Mouse (Mus musculus): ENCODE data around the gene Pogk. TPM values are rescaled to one million over a fixed set of nuclear protein-coding genes. Genes with fewer than 3 reads are reported as not detected.
A peak's percentile ranks its signal among the peaks of the same experiment; 100 is the strongest.

Gene Pogk
- 9.0 and 10.4 TPM in 2 replicates for polyA plus RNA-seq (2015; fragmentation: Nextera tagmentation; extraction: Ambion mirVana)

GRCm38 (mm10) chr1:166409701-166410220 lies at the start of gene Pogk:
Pogk (minus strand) TSS chr1:166409863.
- no peaks in the 10 kb centered on the region for H3K27me3 ChIP-seq (replicated peaks)
- peak within 1 kb of the TSS; percentile 78 for H3K9ac ChIP-seq
- H3K4me3 ChIP-seq (replicated peaks) = peak within 1 kb of the TSS; percentile 75
- ATAC-seq = peak; percentile 97
- H3K4me2 ChIP-seq (replicated peaks) = peak within 1 kb of the TSS; percentile 86
- H3K36me3 ChIP-seq = peaks cover 7% of the 10 kb centered on the region; the same call in 1 of the 2 replicates
- 3% methylated on average over 47 of the region's 49 CpGs for WGBS
- H3K9me3 ChIP-seq = no peaks in the 10 kb centered on the region
- H3K4me1 ChIP-seq (replicated peaks) = 0 out of 2 replicates have a peak, but pooled peaks cover 10% of the 10 kb centered on the region
- H3K27ac ChIP-seq = peak within 1 kb of the TSS; percentile 67

GRCm38 (mm10) chr1:166441992-166442391 lies 32.3 kb upstream of the Pogk start:
- no peaks in the 10 kb centered on the region for H3K27me3 ChIP-seq (replicated peaks)
- 85% methylated on average over 3 of the region's 3 CpGs for WGBS
- no peaks in the 10 kb centered on the region for H3K9me3 ChIP-seq
- H3K4me2 ChIP-seq (replicated peaks) = no peak overlapping the region
- no peak overlapping the region for H3K27ac ChIP-seq
- no peak overlapping the region for H3K9ac ChIP-seq
- H3K4me3 ChIP-seq (replicated peaks) = no peak overlapping the region
- no peak for ATAC-seq
- H3K4me1 ChIP-seq (replicated peaks) = no peaks in the 10 kb centered on the region
- no peaks in the 10 kb centered on the region for H3K36me3 ChIP-seq

DNA sequence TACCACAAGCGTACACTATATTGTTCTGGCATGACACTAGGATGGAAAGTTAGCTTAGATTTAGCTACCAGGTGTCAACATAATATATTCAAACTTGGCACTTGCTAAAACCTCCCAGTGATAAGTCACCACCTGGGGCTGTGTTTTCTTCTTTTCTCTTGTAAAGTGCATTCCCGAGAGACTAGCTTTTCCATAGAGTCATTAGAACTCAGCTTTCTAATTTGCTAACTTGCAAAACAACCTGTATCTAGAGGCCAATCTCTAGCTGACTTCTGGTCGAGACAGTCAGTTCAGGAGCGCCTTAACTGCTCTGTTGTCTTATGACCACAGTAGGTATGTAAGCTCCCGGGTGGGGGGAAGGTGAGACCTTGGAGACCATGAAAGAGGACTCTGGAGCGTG lies 29.8 kb upstream of the Pogk start:
- 74% methylated on average over 6 of the region's 6 CpGs for WGBS
- ATAC-seq = no peak
- Histone ChIP-seq H3K4me2 (replicated peaks) (no peak overlapping the region), H3K9ac (no peak overlapping the region), H3K36me3 (no peaks in the 10 kb centered on the region), H3K27me3 (replicated peaks) (no peaks in the 10 kb centered on the region), H3K27ac (no peak overlapping the region), H3K4me3 (replicated peaks) (no peak overlapping the region), H3K4me1 (replicated peaks) (no peaks in the 10 kb centered on the region), H3K9me3 (no peaks in the 10 kb centered on the region)

DNA sequence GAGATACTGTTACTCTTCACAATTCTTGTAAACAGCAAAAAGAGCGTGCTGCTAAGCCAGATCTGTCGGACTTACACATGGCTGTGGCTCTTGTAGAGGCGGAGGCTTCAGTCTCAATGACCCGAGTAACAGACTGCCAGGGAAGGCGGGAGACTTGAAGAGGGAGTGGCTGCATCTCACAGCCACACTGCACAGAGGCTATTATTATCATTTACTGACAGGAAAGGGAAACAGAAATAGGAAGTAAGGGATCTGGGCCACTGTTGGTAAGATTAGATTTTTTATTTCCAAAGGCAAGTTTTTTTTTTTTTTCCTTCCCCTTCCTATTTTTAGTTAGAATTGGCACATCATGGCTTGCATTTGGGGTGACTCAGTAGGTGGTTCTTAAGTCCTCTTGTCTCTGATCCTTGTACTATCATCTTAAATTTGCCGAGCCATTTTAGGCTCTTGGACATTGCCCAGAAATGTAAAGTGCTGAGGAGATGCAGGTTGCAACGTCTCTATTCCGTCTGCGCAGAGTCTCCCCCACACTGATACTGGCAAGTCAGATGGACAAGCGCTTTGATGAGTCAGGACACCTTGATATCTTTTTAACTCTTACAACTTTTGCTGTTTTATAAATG lies 20.3 kb upstream of the Pogk start:
- 48% methylated on average over 10 of the region's 10 CpGs for WGBS
- Histone ChIP-seq H3K27me3 (replicated peaks) (no peaks in the 10 kb centered on the region), H3K27ac (no peak overlapping the region), H3K36me3 (no peaks in the 10 kb centered on the region), H3K4me1 (replicated peaks) (no peaks in the 10 kb centered on the region), H3K4me3 (replicated peaks) (no peak overlapping the region), H3K9me3 (no peaks in the 10 kb centered on the region), H3K9ac (no peak overlapping the region), H3K4me2 (replicated peaks) (no peak overlapping the region)
- ATAC-seq = no peak

GRCm38 (mm10) chr1:166429053-166429452 lies 19.4 kb upstream of the Pogk start:
- no peaks in the 10 kb centered on the region for H3K27me3 ChIP-seq (replicated peaks)
- H3K36me3 ChIP-seq = no peaks in the 10 kb centered on the region
- H3K9me3 ChIP-seq = no peaks in the 10 kb centered on the region
- no peak overlapping the region for H3K4me3 ChIP-seq (replicated peaks)
- no peak for ATAC-seq
- H3K4me1 ChIP-seq (replicated peaks) = no peaks in the 10 kb centered on the region
- H3K9ac ChIP-seq = no peak overlapping the region
- WGBS = 62% methylated on average over 3 of the region's 3 CpGs
- no peak overlapping the region for H3K27ac ChIP-seq
- H3K4me2 ChIP-seq (replicated peaks) = no peak overlapping the region

GRCm38 (mm10) chr1:166412266-166412665 lies 2.6 kb upstream of the Pogk start:
- Histone ChIP-seq H3K4me1 (replicated peaks) (0 out of 2 replicates have a peak, but pooled peaks cover 6% of the 10 kb centered on the region), H3K27ac (no peak overlapping the region), H3K4me2 (replicated peaks) (no peak overlapping the region), H3K4me3 (replicated peaks) (no peak overlapping the region), H3K9me3 (no peaks in the 10 kb centered on the region), H3K36me3 (peaks cover 2% of the 10 kb centered on the region; the same call in 1 of the 2 replicates), H3K9ac (no peak overlapping the region), H3K27me3 (replicated peaks) (no peaks in the 10 kb centered on the region)
- ATAC-seq = no peak
- WGBS = 89% methylated on average over 3 of the region's 3 CpGs

- H3K9ac ChIP-seq = no peak overlapping the region
- H3K4me3 ChIP-seq (replicated peaks) = no peak overlapping the region
- H3K36me3 ChIP-seq = peaks cover 7% of the 10 kb centered on the region; the same call in 1 of the 2 replicates
- no peak overlapping the region for H3K4me2 ChIP-seq (replicated peaks)
- H3K27ac ChIP-seq = no peak overlapping the region
- H3K27me3 ChIP-seq (replicated peaks) = no peaks in the 10 kb centered on the region
- WGBS = 97% methylated on average over 1 of the region's 1 CpGs
- ATAC-seq = no peak
- H3K4me1 ChIP-seq (replicated peaks) = 0 out of 2 replicates have a peak, but pooled peaks cover 6% of the 10 kb centered on the region
- no peaks in the 10 kb centered on the region for H3K9me3 ChIP-seq
These were observed 1.9 kb upstream of the Pogk start for GRCm38 (mm10) chr1:166411541-166411940.

GRCm38 (mm10) chr1:166409177-166409700 lies 424 bp downstream of the Pogk start:
- WGBS = 2% methylated on average over 44 of the region's 45 CpGs
- ATAC-seq = peak; percentile 86
- peak overlapping the region; percentile 78 for H3K9ac ChIP-seq
- H3K36me3 ChIP-seq = peaks cover 9% of the 10 kb centered on the region; the same call in 1 of the 2 replicates
- H3K4me1 ChIP-seq (replicated peaks) = 0 out of 2 replicates have a peak, but pooled peaks cover 10% of the 10 kb centered on the region
- no peaks in the 10 kb centered on the region for H3K9me3 ChIP-seq
- peak overlapping the region; percentile 75 for H3K4me3 ChIP-seq (replicated peaks)
- peak overlapping the region; percentile 86 for H3K4me2 ChIP-seq (replicated peaks)
- peak overlapping the region; percentile 67 for H3K27ac ChIP-seq
- H3K27me3 ChIP-seq (replicated peaks) = no peaks in the 10 kb centered on the region

- H3K4me1 ChIP-seq (replicated peaks) = 0 out of 2 replicates have a peak, but pooled peaks cover 8% of the 10 kb centered on the region
- peaks cover 27% of the 10 kb centered on the region for H3K36me3 ChIP-seq
- H3K9ac ChIP-seq = no peak overlapping the region
- no peaks in the 10 kb centered on the region for H3K27me3 ChIP-seq (replicated peaks)
- no peak overlapping the region for H3K27ac ChIP-seq
- H3K4me2 ChIP-seq (replicated peaks) = no peak overlapping the region
- ATAC-seq = no peak
- H3K4me3 ChIP-seq (replicated peaks) = no peak overlapping the region
- WGBS = 87% methylated on average over 3 of the region's 3 CpGs
- H3K9me3 ChIP-seq = no peaks in the 10 kb centered on the region
These were observed 5.8 kb downstream of the Pogk start for GRCm38 (mm10) chr1:166403846-166404245.

DNA sequence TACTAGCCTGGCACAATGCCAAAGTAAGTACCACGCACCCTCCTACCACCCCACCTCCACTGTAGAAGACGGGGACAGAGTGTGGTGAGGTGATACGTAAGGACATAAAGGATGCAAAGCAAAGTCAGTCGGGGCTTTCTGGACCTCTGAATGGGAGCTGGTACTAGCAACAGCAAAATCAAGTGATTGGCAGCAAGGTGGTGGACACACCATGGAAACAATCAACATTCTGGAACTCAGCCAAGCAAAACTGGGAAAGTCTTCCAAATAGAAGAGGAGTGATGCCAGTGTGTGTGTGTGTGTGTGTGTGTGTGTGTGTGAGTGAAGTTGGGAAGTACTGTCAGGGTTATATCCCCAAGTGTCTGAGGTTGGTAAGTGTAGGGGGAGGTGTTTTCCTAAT lies 7.7 kb downstream of the Pogk start:
- Histone ChIP-seq H3K4me2 (replicated peaks) (no peak overlapping the region), H3K4me1 (replicated peaks) (0 out of 2 replicates have a peak, but pooled peaks cover 4% of the 10 kb centered on the region), H3K4me3 (replicated peaks) (no peak overlapping the region), H3K27me3 (replicated peaks) (no peaks in the 10 kb centered on the region), H3K36me3 (peaks cover 26% of the 10 kb centered on the region), H3K9me3 (no peaks in the 10 kb centered on the region), H3K9ac (no peak overlapping the region), H3K27ac (no peak overlapping the region)
- no peak for ATAC-seq
- WGBS = 93% methylated on average over 4 of the region's 4 CpGs

DNA sequence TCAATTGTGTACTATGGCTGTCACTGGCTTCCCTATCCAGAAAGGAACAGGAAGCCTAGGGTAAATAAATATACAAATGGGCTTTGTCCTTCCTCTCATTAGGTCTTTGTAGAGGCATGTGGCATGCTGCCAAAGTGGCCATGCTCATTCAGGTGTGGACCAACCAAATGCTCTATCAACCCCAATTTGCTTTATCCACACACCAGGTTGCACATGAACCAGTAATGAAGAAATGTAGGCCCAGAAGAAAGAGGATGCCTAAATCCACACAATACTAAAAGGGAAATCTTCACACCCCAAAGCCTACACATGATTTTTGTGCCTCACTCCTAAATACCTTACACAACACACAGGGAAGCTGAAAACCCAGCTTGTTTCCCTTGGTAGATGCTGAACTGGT lies 8.2 kb downstream of the Pogk start:
- ATAC-seq = no peak
- no peak overlapping the region for H3K4me2 ChIP-seq (replicated peaks)
- H3K27ac ChIP-seq = no peak overlapping the region
- H3K4me1 ChIP-seq (replicated peaks) = 0 out of 2 replicates have a peak, but pooled peaks cover 4% of the 10 kb centered on the region
- peaks cover 23% of the 10 kb centered on the region for H3K36me3 ChIP-seq
- no peak overlapping the region for H3K4me3 ChIP-seq (replicated peaks)
- H3K27me3 ChIP-seq (replicated peaks) = no peaks in the 10 kb centered on the region
- no peaks in the 10 kb centered on the region for H3K9me3 ChIP-seq
- no peak overlapping the region for H3K9ac ChIP-seq

- Histone ChIP-seq H3K36me3 (peaks cover 25% of the 10 kb centered on the region), H3K9ac (no peak overlapping the region), H3K27me3 (replicated peaks) (no peaks in the 10 kb centered on the region), H3K4me1 (replicated peaks) (no peaks in the 10 kb centered on the region), H3K9me3 (no peaks in the 10 kb centered on the region), H3K4me3 (replicated peaks) (no peak overlapping the region), H3K27ac (no peak overlapping the region), H3K4me2 (replicated peaks) (no peak overlapping the region)
- WGBS = 89% methylated on average over 6 of the region's 6 CpGs
- no peak for ATAC-seq
These were observed 13.3 kb downstream of the Pogk start for GRCm38 (mm10) chr1:166396381-166396780.

DNA sequence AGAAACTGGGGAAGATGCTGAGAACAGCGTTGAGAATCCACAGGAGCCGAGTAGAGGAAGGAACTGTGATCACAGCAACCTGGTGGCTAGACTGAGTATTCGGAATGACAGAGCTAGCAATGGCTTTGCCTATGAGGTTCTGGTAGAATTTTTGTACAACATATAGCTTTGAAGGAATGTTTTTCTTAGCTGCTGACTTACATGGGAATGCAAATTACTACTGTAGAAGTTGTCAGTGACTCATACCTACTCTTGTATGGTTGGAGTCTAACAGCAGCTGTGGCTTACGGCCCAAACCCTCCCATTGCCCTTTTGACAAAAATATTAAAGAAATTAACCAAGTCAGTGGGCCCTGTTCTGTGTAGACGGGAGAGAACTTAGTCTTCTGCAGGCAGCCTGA lies 14.0 kb downstream of the Pogk start:
- no peaks in the 10 kb centered on the region for H3K27me3 ChIP-seq (replicated peaks)
- 90% methylated on average over 5 of the region's 5 CpGs for WGBS
- no peak overlapping the region for H3K9ac ChIP-seq
- peaks cover 26% of the 10 kb centered on the region for H3K36me3 ChIP-seq
- H3K27ac ChIP-seq = no peak overlapping the region
- no peak for ATAC-seq
- no peak overlapping the region for H3K4me3 ChIP-seq (replicated peaks)
- no peaks in the 10 kb centered on the region for H3K9me3 ChIP-seq
- no peaks in the 10 kb centered on the region for H3K4me1 ChIP-seq (replicated peaks)
- H3K4me2 ChIP-seq (replicated peaks) = no peak overlapping the region

Measured in intestine, embryonic 15.5 days (tissue).